ENCODE assay signal across 8 mouse cellular contexts in the genomic region with DNA sequence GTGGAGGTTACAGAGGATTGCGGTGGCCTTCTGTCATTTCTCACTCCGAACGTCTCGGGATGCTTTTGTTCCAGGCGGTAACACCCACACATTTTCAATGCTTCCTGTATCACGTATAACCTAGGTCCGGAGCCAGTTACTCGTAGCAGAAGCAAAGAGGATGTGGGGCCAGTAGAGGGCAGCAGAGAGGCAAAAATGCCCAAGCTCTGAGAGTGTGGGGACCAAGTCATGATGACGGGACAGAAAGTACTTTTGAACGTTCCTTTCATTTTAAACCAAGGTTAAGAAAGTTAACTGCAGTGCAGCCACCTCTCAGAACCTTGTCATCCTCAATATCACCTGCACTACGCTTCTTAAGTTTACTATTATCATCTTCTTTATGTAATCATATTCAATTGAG.
A peak's percentile ranks its signal among the peaks of the same experiment; 100 is the strongest.
DNase-seq lines count a peak whose midpoint lies in the region; ATAC-seq lines count a peak whose summit lies in the region.

No protein-coding gene starts in this region.

- peak overlapping the region; percentile 32 for H3K9ac ChIP-seq in forebrain, embryonic 11.5 days (ENCODE audit: low read length)
- peak overlapping the region; percentile 71 for H3K9ac ChIP-seq in heart, embryonic 16.5 days (ENCODE audit: low read length)
- H3K9ac ChIP-seq in liver, embryonic 15.5 days = no peak overlapping the region
- H3K9ac ChIP-seq in neural tube, embryonic 12.5 days = no peak overlapping the region

- ATAC-seq in forebrain, embryonic 11.5 days (replicated peaks; ENCODE audit: low FRiP score) = peak; percentile 90
- peak; percentile 95 for ATAC-seq in heart, embryonic 16.5 days (replicated peaks; ENCODE audit: extremely low read depth, insufficient read depth, low FRiP score)
- ATAC-seq in liver, embryonic 15.5 days (ENCODE audit: insufficient read depth) = peak; percentile 90
- peak; percentile 73 for ATAC-seq in neural tube, embryonic 12.5 days (ENCODE audit: low FRiP score, low read depth)

- no peak overlapping the region; the same call in 1 of the 2 replicates for H3K4me3 ChIP-seq in forebrain, embryonic 11.5 days (ENCODE audit: low read depth, low read length)
- peak overlapping the region; percentile 43 for H3K4me3 ChIP-seq in heart, embryonic 16.5 days (ENCODE audit: low read length)
- H3K4me3 ChIP-seq in liver, embryonic 15.5 days (replicated peaks) = peak overlapping the region; percentile 27; the same call in 1 of the 2 replicates
- no peak overlapping the region for H3K4me3 ChIP-seq in neural tube, embryonic 12.5 days

- no peaks in the 10 kb centered on the region for H3K27me3 ChIP-seq in forebrain, embryonic 11.5 days (ENCODE audit: control insufficient read depth, insufficient read depth, low read length)
- no peaks in the 10 kb centered on the region for H3K27me3 ChIP-seq in heart, embryonic 16.5 days (ENCODE audit: control insufficient read depth, insufficient read depth, low read length)
- no peaks in the 10 kb centered on the region for H3K27me3 ChIP-seq in liver, embryonic 15.5 days
- H3K27me3 ChIP-seq in neural tube, embryonic 12.5 days (replicated peaks) = no peaks in the 10 kb centered on the region

- H3K4me1 ChIP-seq in forebrain, embryonic 11.5 days (replicated peaks; ENCODE audit: control insufficient read depth, insufficient read depth, low read length) = peaks cover 16% of the 10 kb centered on the region; the same call in 1 of the 2 replicates
- H3K4me1 ChIP-seq in heart, embryonic 16.5 days (ENCODE audit: control insufficient read depth, insufficient read depth, low read length) = peaks cover 16% of the 10 kb centered on the region
- H3K4me1 ChIP-seq in liver, embryonic 15.5 days (replicated peaks) = peaks cover 18% of the 10 kb centered on the region
- H3K4me1 ChIP-seq in neural tube, embryonic 12.5 days = peaks cover 6% of the 10 kb centered on the region

- H3K9me3 ChIP-seq in forebrain, embryonic 11.5 days (ENCODE audit: control insufficient read depth, low read length) = no peaks in the 10 kb centered on the region
- H3K9me3 ChIP-seq in heart, embryonic 16.5 days (replicated peaks; ENCODE audit: control insufficient read depth, low read length) = no peaks in the 10 kb centered on the region
- no peaks in the 10 kb centered on the region for H3K9me3 ChIP-seq in liver, embryonic 15.5 days (replicated peaks)
- no peaks in the 10 kb centered on the region for H3K9me3 ChIP-seq in neural tube, embryonic 12.5 days

- peak overlapping the region; percentile 38; the same call in 1 of the 2 replicates for H3K4me2 ChIP-seq in forebrain, embryonic 11.5 days (ENCODE audit: low read depth, low read length, severe bottlenecking)
- peak overlapping the region; percentile 71 for H3K4me2 ChIP-seq in heart, embryonic 16.5 days (ENCODE audit: low read depth, low read length)
- peak overlapping the region; percentile 53 for H3K4me2 ChIP-seq in liver, embryonic 15.5 days
- peak overlapping the region; percentile 52 for H3K4me2 ChIP-seq in neural tube, embryonic 12.5 days (replicated peaks)

- 2% methylated on average over 11 of the region's 11 CpGs for whole genome bisulfite sequencing in forebrain, embryonic 11.5 days
- WGBS in heart, embryonic 16.5 days = 2% methylated on average over 11 of the region's 11 CpGs
- 4% methylated on average over 11 of the region's 11 CpGs for WGBS in liver, embryonic 15.5 days (ENCODE audit: insufficient replicate concordance)
- WGBS in neural tube, embryonic 12.5 days = 2% methylated on average over 11 of the region's 11 CpGs

- DNase-seq in CD8-positive naive resting alpha-beta T cell, adult 2 months (ENCODE audit: low read depth in 2 of 2, low spot score in 2 of 2) = peak; percentile 95
- peak; percentile 98 for DNase-seq in c-Kit-positive CD71-positive TER-119-negative erythroid progenitor cells, embryonic 14.5 days (ENCODE audit: low read depth)
- peak; percentile 94 for DNase-seq in forebrain, embryonic 11.5 days (ENCODE audit: low spot score)
- DNase-seq in kidney, postnatal 36 days = peak; percentile 88 to 94
- DNase-seq in telencephalon, adult 2 months (ENCODE audit: low read depth, low spot score) = peak; percentile 85

- no peak overlapping the region for H3K27ac ChIP-seq in forebrain, embryonic 11.5 days (ENCODE audit: low read depth, low read length)
- peak overlapping the region; percentile 86 for H3K27ac ChIP-seq in heart, embryonic 16.5 days (ENCODE audit: low read length)
- H3K27ac ChIP-seq in liver, embryonic 15.5 days (replicated peaks) = peak overlapping the region; percentile 46; the same call in 1 of the 2 replicates
- no peak overlapping the region for H3K27ac ChIP-seq in neural tube, embryonic 12.5 days

- no peaks in the 10 kb centered on the region for H3K36me3 ChIP-seq in forebrain, embryonic 11.5 days (ENCODE audit: control insufficient read depth, insufficient read depth, low read length)
- no peaks in the 10 kb centered on the region for H3K36me3 ChIP-seq in heart, embryonic 16.5 days (ENCODE audit: control insufficient read depth, insufficient read depth)
- H3K36me3 ChIP-seq in liver, embryonic 15.5 days (replicated peaks) = peaks cover 28% of the 10 kb centered on the region
- H3K36me3 ChIP-seq in neural tube, embryonic 12.5 days = no peaks in the 10 kb centered on the region

Comparison
In these comparisons a context has a peak if more than half of its experiments do, and no peak if none do; other contexts are left out.
1. H3K27ac ChIP-seq: peak in heart, embryonic 16.5 days (single experiment) and liver, embryonic 15.5 days (single experiment); none in forebrain, embryonic 11.5 days (single experiment) and neural tube, embryonic 12.5 days (single experiment).
2. H3K4me3 ChIP-seq: peak in heart, embryonic 16.5 days (single experiment) and liver, embryonic 15.5 days (single experiment); none in forebrain, embryonic 11.5 days (single experiment) and neural tube, embryonic 12.5 days (single experiment).
3. H3K9ac ChIP-seq: peak in forebrain, embryonic 11.5 days (single experiment) and heart, embryonic 16.5 days (single experiment); none in liver, embryonic 15.5 days (single experiment) and neural tube, embryonic 12.5 days (single experiment).
4. Peak in every context shown above with its lines, with median percentiles within 50 percentile points of each other: DNase-seq, ATAC-seq and H3K4me2 ChIP-seq.